Mouse (Mus musculus) gastrocnemius, adult 8-10 months (tissue): ENCODE data around the gene 1700007K13Rik. TPM values are rescaled to one million over a fixed set of nuclear protein-coding genes. Genes with fewer than 3 reads are reported as not detected.

Experiments used
- DNase-seq, 2 experiments: peaks; one replicate each; pipeline ENCODE4 v3.0.0; 2022; ENCODE audit warnings: low spot score in 2 of 2
- total RNA-seq, 4 experiments: library from RNA; stranded (reverse); gene quantifications; 2 replicates each; pipeline ENCODE4 v1.2.4; 2022

The 1700007K13Rik gene
- total RNA-seq, 4 experiments from 2014 or later = not detected

DNA sequence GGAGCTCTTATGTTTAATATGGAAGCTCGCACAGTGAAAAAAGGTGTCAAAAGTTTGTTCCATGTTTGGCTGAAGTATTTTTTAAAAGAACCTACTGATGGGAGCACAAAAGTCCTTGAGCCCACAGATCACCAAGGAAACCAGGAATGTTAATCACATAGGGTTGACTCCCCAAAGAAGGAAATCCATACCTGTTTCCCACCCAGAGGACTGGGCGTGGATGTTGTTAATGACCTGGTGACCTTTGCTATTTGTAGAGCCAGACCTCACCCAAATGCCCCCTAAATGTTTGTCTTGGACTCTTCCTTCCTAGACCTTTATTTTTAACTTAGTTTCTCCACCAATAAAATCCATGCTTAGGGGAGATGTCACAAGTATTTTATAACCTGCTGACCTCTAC is 4.5 kb upstream of the 1700007K13Rik start:
- DNase-seq = no peak

DNA sequence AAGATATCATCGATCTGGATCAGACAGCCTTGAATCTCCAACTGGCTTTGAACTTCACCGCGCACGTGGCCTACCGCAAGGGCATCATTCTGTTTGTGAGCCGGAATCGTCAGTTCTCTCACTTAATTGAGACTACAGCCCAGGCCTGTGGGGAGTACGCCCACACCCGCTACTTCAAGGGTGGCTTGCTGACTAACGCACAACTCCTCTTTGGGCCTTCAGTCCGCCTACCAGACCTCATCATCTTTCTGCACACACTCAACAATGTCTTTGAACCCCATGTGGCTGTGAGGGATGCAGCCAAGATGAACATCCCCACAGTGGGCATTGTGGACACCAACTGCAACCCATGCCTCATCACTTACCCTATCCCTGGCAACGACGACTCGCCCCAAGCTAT is 3.3 kb upstream of the 1700007K13Rik start:
- no peak for DNase-seq

DNA sequence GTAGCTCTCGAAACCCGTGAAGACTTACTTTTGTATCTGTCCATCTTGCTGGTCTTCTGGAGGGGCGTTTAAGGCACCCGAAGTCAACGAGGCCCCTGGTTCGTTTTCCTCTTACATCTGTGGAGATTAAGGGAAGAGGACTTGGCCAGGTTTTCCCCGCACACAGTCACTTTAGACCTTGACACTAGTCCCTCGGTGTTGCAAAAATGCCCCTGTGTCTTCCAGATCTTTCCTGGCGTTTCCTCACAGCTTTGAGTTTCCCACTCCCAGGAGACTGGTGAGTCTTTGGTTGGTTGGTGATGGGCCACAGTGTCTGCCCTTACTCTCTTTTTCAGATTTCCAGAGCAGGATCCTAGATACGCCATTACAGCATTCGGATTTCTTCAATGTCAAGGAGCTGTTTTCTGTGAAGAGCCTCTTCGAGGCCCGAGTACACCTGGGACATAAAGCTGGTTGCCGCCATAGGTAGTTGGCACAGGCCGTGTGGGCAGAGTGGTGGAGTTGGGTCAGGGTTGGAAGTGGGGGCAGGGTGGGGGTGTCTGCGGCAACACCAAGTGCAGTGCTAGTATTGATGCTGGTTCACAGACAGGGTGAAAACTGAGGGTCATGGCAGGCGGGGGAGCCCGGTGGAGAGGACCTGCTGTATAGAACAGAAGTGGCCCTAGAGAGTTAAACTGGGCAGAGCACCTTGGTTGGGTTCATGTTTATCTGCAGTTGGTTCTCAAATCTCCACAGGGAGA is 2.5 kb upstream of the 1700007K13Rik start:
- no peak for DNase-seq

DNA sequence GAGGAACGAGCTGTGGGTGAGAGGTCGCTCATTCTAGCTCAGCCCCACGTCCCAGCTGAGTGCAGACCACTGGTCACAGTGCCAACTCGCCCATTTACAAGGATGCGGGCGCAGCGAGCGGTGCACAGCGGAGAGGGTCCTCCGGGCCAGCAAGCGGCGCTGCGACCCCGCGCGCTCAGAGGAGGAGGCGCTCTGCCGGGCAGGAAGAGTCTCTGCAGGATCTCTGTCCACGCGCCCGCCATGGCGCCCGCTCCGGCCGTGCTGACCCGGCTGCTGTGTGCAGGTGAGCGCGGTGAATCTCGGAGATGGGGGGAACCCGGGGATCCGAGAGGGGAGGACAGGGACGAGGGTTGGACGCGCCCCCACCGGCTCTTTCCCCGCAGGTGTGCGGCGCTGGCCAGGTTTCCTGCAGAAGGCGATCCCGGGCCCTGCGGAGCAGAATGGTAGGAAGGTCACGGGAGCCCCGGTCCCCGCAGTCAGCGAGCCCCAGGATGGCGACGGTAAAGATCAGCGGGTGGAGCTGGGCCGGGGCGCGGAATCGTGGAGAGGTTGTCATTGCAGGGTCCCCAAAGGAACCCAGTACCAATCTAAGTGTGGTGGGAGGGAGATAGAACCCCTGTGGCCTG is 1.8 kb upstream of the 1700007K13Rik start, which contains the start of gene Mrps2:
Gene Mrps2 (plus strand): TSS at position 207 of the 626 bp plus-strand sequence.
- DNase-seq = peak; percentile 64 to 79

DNA sequence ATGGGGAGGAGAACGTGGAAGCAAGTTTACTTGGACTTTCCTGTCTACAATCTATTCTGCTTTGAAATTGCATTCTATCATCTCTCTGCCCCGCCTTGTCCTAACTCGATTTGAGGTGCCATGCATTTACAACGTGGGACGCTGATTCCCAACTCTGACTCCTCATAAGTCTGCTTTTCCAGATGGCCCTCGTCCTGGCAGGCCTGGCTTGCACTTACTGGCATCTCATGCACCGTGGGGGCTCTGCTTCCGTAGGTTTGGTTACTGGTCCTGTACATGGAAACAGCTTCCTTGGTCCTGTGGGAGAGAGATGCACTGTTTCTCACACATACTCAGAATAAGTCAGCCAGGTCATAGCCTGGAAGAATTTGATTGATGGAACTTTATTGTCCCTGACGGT is 1.2 kb downstream of the 1700007K13Rik start:
- no peak for DNase-seq

DNA sequence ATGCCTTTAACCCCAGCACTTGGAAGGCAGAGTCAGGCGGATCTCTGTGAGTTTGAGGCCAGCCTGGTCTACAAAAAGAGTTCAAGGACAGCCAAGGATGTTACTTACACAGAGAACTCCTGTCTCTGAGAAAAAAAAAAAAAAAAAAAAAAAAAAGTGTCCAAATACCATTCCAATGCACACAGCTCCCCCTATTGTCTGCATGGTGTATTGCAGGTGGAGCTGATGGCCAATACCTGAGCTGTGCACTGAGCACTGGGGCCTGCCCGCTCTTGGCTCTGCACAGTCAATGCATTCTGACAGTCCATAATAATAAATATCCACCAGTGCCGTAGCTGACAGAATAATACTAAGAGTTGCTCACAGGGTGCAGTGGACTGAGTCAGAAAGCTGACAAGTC is 2.2 kb downstream of the 1700007K13Rik start:
- DNase-seq = no peak

DNA sequence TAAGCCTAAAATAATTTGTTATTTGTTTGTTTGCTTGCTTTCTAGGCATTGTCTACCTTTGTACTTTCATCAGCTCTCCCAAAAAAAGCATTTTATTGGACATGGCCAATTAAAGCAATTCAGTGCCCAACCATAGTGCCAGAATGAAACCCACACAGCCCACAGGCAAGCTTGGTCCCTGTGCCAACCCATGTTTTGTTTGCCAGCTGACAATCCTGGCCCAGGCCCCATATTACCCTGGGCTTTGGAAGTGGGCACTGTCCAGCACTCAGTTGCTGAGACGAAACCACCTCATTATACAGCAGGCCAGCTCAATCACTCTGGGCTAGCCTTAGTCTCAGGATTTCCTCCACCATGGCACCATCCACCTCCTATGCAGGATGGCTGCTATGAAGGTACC is 9.5 kb downstream of the 1700007K13Rik start:
- DNase-seq = no peak

DNA sequence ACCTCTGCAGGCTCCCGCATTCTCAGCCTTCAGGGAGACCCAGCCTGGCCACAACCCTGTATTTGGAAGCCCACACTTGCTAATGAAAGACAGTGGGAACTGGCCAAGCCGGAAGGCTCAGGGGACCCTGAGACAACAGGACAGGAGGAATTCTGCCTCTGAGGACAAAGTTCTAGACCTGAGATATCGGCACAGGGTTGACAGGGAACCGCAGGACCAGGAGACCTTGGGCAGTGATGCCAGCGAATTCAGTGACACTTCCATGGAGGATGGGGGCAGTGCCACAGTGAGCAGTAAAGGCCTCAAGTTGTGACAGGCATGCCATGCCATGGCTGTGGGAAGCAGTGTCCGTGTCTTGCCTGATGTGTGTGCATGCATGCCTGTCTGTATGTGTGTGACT is 12.6 kb downstream of the 1700007K13Rik start:
- DNase-seq = no peak

DNA sequence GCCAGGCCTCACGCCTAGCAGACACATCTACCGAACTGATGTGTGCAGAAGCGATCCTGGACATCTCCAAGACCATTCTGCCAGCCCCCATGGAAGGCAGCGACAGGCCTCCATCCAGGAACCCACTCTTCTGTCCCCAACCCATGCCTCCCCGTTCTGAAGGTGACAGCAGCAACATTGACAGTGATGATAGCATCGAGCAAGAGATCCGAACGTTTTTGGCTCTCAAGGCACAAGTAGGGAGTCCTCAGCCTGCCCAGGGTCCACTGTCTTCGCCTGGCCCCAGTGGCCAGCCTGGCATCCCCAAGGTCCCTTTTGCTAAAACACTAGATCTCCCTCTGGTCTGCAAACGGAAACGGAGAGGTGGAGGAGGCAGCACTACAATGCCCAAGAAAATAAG is 14.5 kb downstream of the 1700007K13Rik start:
- no peak for DNase-seq

DNA sequence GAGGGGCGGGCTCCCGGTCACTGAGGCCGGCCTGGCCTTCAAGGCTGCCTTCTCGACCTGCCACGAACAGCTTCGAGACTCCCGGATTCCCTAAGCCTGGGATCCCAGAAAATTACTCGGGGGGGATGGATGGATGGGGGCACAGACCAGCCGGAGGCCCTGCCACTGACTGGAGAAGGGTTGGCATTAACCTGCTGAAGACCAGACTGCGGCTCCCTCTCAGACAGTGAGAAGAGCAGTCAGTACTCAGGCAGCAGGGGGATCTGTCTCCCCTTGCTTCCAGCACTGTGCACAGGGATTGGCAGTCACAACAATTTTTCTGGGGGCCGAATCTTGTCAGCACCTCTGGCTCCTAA is 18.8 kb downstream of the 1700007K13Rik start:
- no peak for DNase-seq

DNA sequence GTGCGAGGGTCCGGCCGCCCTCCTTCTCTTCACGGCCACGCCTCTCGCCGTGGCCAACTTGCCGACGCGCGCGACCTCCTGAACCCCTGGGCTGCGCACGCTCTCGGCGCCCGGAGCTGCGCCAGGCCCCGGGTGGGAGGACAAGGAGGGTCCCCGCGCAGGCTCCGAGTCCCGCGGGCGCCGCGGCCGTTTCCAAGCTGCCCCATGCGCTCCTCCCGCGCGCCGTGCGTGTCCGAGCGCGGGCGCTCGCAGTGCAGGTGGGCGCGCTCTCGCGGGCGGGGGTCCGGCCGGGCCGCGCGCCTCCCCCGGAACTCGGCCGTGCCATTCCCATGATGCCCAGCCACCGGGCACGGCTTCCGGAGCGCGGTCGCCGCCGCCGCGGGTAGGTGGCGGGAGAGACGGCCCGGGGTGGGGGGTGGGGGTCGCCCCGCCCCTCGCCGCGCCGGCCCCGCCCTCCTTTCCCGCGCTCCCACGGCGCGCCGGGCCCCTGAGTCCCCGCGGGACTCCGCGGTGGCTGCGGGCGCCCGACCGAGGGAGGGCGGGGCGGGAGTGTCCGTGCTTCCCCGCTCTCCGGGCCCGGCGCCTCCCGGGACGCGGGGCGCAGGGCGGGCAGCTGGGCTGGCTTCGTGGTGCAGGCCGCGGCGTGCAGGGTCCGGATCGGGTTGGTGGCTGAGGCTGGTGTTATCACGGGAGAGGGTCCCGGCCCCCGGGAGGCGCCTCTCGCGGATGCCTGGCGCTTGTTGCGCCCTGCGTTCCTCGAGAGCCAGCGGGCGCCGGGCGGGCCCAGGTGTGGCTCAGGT is 19.4 kb downstream of the 1700007K13Rik start, which contains the start of gene Ppp1r26:
Gene Ppp1r26 (plus strand): TSS at position 286 of the 800 bp plus-strand sequence.
- DNase-seq = peak in 1 of 2 experiments; percentile 12

DNA sequence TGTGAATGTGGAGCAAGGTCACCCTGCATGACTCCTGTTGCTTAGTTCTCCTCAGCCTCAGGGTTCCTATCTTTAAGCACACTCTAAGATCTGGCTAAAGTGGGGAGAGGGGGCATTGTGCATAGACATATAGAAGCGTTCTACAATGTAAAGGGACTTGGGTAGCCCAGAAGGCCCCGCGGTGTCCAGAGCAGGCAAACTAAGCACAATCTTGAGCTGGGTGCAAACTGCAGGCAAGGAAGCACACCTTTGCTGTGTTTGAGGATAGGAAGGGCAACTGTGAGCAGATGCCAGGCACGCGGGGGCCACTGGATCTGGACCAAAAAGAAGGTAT is 20.0 kb downstream of the 1700007K13Rik start:
- DNase-seq = no peak

DNA sequence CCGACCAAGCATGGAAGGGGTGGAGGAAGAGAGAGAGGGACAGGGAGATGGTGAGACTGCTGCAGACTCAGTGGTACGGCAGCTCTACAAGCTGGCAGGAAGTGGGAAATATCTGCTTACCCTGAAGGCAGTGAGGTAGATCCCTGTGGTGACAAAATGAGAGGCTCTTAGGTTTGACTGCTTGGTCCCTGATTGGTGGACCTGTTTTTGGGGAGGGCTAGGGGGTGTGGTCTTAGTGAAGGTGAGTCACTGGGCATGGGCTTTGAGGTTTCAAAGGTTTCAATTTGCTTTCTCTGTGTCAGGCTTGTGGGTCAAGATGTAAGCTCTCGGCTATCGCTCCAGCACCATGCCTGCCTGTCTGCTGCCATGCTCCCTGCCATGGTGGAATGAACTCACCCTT is 21.1 kb downstream of the 1700007K13Rik start:
- DNase-seq = no peak

DNA sequence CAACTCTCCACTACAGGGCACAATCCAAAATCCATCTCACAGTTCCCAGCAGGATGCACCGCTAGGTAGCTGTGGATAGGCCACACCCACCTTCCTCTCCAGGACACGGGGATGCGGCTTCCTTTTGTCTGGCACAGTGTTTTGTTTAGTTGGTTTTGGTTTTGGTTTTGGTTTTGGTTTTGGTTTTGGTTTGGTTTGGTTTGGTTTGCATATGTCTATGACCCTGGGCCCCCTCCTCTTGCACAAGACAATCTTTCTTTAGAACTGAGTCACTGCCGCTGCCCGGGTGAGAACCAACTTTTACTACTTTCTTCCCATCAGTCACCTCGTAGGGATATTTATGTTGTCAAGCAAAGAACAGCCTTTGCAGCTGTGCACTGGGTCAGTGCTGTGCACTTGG is 25.3 kb downstream of the 1700007K13Rik start:
- no peak for DNase-seq

DNA sequence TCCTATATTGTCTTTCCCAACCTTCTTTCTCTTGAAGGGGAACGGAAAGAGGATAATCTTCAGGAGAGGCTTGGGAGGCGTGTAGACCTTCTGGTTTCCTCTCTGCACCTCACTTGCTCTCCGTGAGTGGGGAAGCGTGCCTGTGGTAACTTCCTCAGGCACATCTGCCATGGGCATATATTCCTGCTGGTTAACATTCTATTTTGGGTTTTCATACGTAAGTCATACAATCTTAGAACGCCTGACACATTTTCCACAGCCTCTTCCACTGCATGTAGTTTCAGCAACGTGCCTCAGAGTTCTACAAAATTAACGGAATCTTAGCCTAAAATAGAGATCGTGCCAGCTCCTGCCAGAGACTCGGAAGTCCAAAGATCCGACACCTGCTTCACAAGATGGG is 30.7 kb downstream of the 1700007K13Rik start:
- no peak for DNase-seq

DNA sequence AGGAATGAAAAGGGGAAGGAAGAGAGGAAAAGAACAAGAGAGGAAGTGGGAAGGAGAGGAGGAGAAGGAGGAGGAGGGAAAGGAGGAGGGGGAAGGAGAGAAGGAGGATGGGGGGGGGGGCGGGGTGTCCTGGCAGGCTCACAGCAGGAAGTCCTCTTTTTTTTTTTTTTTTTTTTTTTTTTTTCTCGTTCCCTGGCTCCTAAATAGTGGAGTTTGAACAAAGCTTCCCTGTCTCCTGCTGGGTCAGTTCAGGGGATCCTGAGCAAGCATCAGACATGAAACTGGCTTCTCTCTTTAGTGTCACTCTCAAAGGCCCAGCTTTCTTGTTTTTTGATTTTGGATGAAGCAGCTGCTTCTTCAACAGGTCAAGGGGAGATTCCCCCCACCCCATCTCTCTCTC is 32.6 kb downstream of the 1700007K13Rik start:
- DNase-seq = no peak

DNA sequence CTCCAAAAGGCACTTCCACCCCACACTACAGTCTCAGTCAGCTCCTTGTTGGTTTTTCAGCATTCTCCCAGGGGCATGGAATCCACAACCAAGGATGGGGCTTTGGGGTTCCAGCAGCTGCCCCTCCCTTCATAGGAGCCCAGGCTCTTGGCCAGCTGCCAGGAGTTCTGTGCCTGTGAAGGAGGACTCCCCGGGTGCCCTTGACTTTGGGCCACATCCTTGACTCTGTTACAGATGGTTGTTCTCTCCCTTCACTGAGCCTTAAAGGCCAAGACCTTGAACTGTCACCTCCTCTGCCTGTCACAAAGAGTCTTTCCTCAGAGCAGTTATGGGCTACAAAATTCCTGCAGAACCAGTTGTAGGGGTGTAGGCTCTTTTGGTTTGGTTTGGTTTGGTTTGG is 33.3 kb downstream of the 1700007K13Rik start:
- DNase-seq = no peak

DNA sequence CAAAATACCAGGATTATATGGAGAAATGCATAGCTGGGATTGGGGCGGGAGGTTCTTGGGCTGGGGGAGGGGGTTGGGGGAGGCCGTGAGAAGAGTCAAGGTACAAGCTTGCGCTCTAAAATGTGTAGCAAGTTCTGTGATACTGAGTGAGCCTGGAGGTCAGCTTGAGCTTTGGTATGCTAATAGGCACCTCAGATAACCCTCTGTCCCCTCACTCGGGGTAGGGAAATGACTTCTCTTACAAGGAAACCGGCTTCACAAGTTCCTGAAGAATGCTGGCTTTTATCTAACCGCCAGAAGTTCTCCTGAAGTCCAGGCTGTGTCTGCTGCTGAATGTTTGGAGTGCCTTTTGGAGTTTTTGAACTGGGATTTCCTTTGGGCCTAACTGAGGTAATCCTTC is 35.3 kb downstream of the 1700007K13Rik start:
- DNase-seq = no peak

DNA sequence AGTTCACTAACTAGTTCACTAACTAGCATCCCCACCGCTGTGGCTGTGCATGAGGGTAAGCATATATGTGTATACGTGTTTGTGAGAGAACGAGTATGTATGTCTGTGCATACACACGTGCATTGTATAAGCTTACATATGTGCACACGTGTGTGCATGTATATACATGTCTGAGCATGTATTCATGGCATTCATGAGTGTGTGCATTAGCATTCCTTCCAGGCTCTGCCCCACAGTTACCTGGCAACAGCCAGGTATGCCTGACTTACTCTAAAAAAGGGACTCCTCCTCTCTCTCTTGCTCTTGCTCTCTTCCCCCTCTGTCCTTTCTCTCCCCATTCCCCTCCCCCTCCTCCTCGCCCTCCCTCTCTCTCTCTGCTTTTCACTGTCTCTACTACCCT is 38.9 kb downstream of the 1700007K13Rik start:
- DNase-seq = no peak

DNA sequence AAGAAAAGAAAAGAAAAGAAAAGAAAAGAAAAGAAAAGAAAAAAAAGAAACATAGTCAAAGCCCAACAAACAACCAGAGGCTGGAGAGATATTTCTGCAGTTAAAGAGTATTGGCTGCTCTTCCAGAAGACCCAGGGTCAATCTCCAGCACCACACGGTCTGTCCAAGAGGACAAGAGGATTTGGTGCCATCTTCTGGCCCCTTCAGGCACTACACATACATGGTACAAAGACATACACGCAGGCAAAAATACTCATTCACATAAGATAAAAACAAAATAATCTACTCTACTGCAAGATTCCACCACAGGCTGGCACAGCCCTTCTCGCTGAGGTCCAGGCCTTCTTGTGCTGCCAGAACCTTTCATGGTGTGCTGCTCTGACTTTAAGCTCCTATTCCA is 43.0 kb downstream of the 1700007K13Rik start:
- no peak for DNase-seq

DNA sequence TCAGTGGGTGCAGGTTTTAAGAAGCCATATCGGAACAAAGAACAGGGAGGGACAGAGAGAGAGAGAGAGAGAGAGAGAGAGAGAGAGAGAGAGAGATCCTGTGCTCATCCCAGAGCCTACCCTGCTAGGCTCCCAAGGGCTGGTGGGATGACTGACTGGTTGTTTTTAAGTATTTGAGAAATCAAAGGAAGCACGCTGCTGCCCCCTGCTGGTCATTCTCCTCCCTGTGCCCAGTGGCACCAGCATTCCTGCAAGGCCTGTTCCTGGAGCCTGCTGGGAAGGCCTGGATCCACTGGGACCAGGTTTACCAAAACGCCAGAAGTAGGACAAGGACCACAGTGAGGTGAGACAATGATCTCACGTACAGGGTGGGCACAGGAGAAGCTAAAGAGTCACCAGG is 46.2 kb downstream of the 1700007K13Rik start:
- peak; percentile 67 to 77 for DNase-seq

DNA sequence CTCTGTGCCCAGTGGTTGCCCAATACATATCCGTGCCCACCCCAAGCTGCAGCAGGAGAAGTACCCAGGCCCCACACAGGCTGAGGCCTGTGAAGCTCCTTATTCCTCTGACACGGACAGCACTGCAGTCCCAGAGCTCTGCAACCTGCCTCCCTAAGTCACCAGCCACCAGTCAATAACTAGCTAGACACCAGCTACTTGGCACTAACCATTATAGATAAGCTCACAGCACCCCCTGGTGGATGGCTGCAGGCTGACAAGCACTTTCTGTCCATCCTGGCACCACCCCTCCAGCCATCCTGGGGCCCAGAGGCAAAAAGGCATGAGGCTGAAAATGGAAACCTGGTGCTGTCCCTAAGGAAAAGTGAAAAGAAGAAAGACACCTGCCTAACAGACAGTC is 48.1 kb downstream of the 1700007K13Rik start:
- peak; percentile 65 to 69 for DNase-seq
